Mouse (Mus musculus) lung, postnatal 0 days (tissue): Measurements from ENCODE around the gene T2. TPM values are rescaled to one million over a fixed set of nuclear protein-coding genes. Genes with fewer than 3 reads are reported as not detected.
A peak's percentile ranks its signal among the peaks of the same experiment; 100 is the strongest.

ENCODE experiments used
- ATAC-seq: fragments of 200-750 bp; cut with Nextera tagmentation; 2 replicates; pipeline ENCODE4 v1.8.0; 2017; ENCODE audit warnings: moderate library complexity
- DNase-seq: peaks from one replicate; pipeline ENCODE4 v3.0.0-alpha.2; 2016; ENCODE audit warnings: low spot score
- H3K27ac ChIP-seq: fragments of 300-500 bp; sonication (generic); 2 replicates; pipeline ENCODE4 v1.5.1; 2014; ENCODE audit warnings: antibody characterized with exemption, mild to moderate bottlenecking, low read length, mixed read lengths
- H3K27me3 ChIP-seq: fragments of 300-500 bp; sonication (generic); replicated peaks from 2 replicates; pipeline ENCODE4 v1.6.1; 2014; ENCODE audit warnings: low read length, mixed read lengths; ENCODE audit not compliant: insufficient read depth
- H3K36me3 ChIP-seq: fragments of 300-500 bp; sonication (generic); 2 replicates; pipeline ENCODE4 v1.6.1; 2014; ENCODE audit warnings: low read length, mixed read lengths; ENCODE audit not compliant: insufficient read depth
- H3K4me1 ChIP-seq: fragments of 300-500 bp; sonication (generic); 2 replicates; pipeline ENCODE4 v1.6.1; 2014; ENCODE audit warnings: antibody characterized with exemption, low read depth, low read length, mixed read lengths; ENCODE audit not compliant: insufficient read depth
- H3K4me2 ChIP-seq: fragments of 300-500 bp; sonication (generic); replicated peaks from 2 replicates; pipeline ENCODE4 v1.6.1; 2014; ENCODE audit warnings: low read depth, mild to moderate bottlenecking, low read length, moderate library complexity, mixed read lengths
- H3K4me3 ChIP-seq: fragments of 300-500 bp; sonication (generic); 2 replicates; pipeline ENCODE4 v1.5.1; 2014; ENCODE audit warnings: low read depth, low read length
- H3K9ac ChIP-seq: fragments of 300-500 bp; sonication (generic); replicated peaks from 2 replicates; pipeline ENCODE4 v1.6.1; 2014; ENCODE audit warnings: low read depth, mild to moderate bottlenecking
- H3K9me3 ChIP-seq: fragments of 300-500 bp; sonication (generic); 2 replicates; pipeline ENCODE4 v1.6.1; 2016; ENCODE audit warnings: low read length, mixed read lengths
- CTCF ChIP-seq: IDR thresholded peaks from 2 replicates; pipeline ENCODE4 v1.5.1; 2016; ENCODE audit warnings: antibody characterized with exemption, mild to moderate bottlenecking
- EP300 ChIP-seq: IDR thresholded peaks from 2 replicates; pipeline ENCODE4 v1.6.1; 2016; ENCODE audit warnings: antibody characterized with exemption, mild to moderate bottlenecking, control low read depth
- WGBS: fragments of 180-500 bp; shearing (Covaris S2); extraction: QIAGEN DNeasy Blood & Tissue Kit; methylation state at CpG from one replicate; pipeline ENCODE4 v1.1.7; 2014; 5-methylcytosine and 5-hydroxymethylcytosine counted together
- polyA plus RNA-seq: library from polyadenylated mRNA; unstranded; fragments of >200 nt; fragmentation: Nextera tagmentation; extraction: Ambion mirVana; gene quantifications from 2 replicates; pipeline ENCODE4 v1.2.1, GENCODE M21; 2015

The T2 gene
- polyA plus RNA-seq, 1 experiment from 2014 or later: 0.93 TPM

- peaks cover 60% of the 10 kb centered on the region for H3K27me3 ChIP-seq
- 0 out of 2 replicates have a peak within 1 kb of the TSS, but pooled peaks have one; percentile 11 for H3K4me2 ChIP-seq
- H3K27ac ChIP-seq: no peak within 1 kb of the TSS
- no peaks in the 10 kb centered on the region for H3K4me1 ChIP-seq
- no peak for DNase-seq
- ATAC-seq: no peak
- TF ChIP-seq EP300 (no peak), CTCF (no peak)
- H3K4me3 ChIP-seq: peak within 1 kb of the TSS; percentile 5; the same call in 1 of the 2 replicates
- 1% methylated on average over 62 of the region's 65 CpGs for WGBS
- no peaks in the 10 kb centered on the region for H3K9me3 ChIP-seq
- H3K36me3 ChIP-seq: no peaks in the 10 kb centered on the region
- no peak within 1 kb of the TSS for H3K9ac ChIP-seq
Observed at GRCm38 (mm10) chr17:8433978-8434960, 78.5 kb downstream of the T2 start, which contains the start of gene T. T (plus strand) TSS chr17:8434423.

GRCm38 (mm10) chr17:8436184-8436583 lies 80.4 kb downstream of the T2 start:
- ATAC-seq (no peak), DNase-seq (no peak)
- WGBS: 47% methylated on average over 7 of the region's 7 CpGs
- no peak overlapping the region for H3K4me3 ChIP-seq
- no peak overlapping the region for H3K27ac ChIP-seq
- no peaks in the 10 kb centered on the region for H3K9me3 ChIP-seq
- no peak overlapping the region for H3K9ac ChIP-seq
- no peaks in the 10 kb centered on the region for H3K4me1 ChIP-seq
- TF ChIP-seq EP300: no peak
- no peak for TF ChIP-seq CTCF
- peaks cover 51% of the 10 kb centered on the region for H3K27me3 ChIP-seq
- no peak overlapping the region for H3K4me2 ChIP-seq
- no peaks in the 10 kb centered on the region for H3K36me3 ChIP-seq

- H3K9me3 ChIP-seq: no peaks in the 10 kb centered on the region
- DNase-seq (no peak), ATAC-seq (no peak)
- no peak overlapping the region for H3K9ac ChIP-seq
- H3K4me3 ChIP-seq: no peak overlapping the region
- H3K4me1 ChIP-seq: no peaks in the 10 kb centered on the region
- no peaks in the 10 kb centered on the region for H3K27me3 ChIP-seq
- H3K4me2 ChIP-seq: no peak overlapping the region
- TF ChIP-seq EP300: no peak
- peak; percentile 38 for TF ChIP-seq CTCF
- 47% methylated on average over 3 of the region's 3 CpGs for WGBS
- H3K36me3 ChIP-seq: no peaks in the 10 kb centered on the region
- H3K27ac ChIP-seq: no peak overlapping the region
Observed at GRCm38 (mm10) chr17:8444062-8444461, 88.3 kb downstream of the T2 start.

GRCm38 (mm10) chr17:8447676-8448192 lies 91.9 kb downstream of the T2 start:
- no peaks in the 10 kb centered on the region for H3K4me1 ChIP-seq
- H3K4me2 ChIP-seq: no peak overlapping the region
- ATAC-seq (no peak), DNase-seq (no peak)
- 19% methylated on average over 9 of the region's 9 CpGs for WGBS
- H3K36me3 ChIP-seq: no peaks in the 10 kb centered on the region
- H3K4me3 ChIP-seq: no peak overlapping the region
- TF ChIP-seq CTCF (no peak), EP300 (no peak)
- H3K27ac ChIP-seq: no peak overlapping the region
- H3K9ac ChIP-seq: no peak overlapping the region
- H3K9me3 ChIP-seq: no peaks in the 10 kb centered on the region
- H3K27me3 ChIP-seq: no peaks in the 10 kb centered on the region

- no peak overlapping the region for H3K4me3 ChIP-seq
- H3K27me3 ChIP-seq: no peaks in the 10 kb centered on the region
- WGBS: 71% methylated on average over 3 of the region's 3 CpGs
- H3K36me3 ChIP-seq: no peaks in the 10 kb centered on the region
- DNase-seq (no peak), ATAC-seq (no peak)
- no peak overlapping the region for H3K27ac ChIP-seq
- TF ChIP-seq CTCF: no peak
- TF ChIP-seq EP300: no peak
- no peaks in the 10 kb centered on the region for H3K9me3 ChIP-seq
- H3K4me2 ChIP-seq: no peak overlapping the region
- H3K4me1 ChIP-seq: no peaks in the 10 kb centered on the region
- no peak overlapping the region for H3K9ac ChIP-seq
Observed at GRCm38 (mm10) chr17:8448324-8448723, 92.5 kb downstream of the T2 start.

- Histone ChIP-seq H3K4me2 (no peak overlapping the region), H3K4me3 (no peak overlapping the region), H3K4me1 (no peaks in the 10 kb centered on the region), H3K9ac (no peak overlapping the region), H3K9me3 (no peaks in the 10 kb centered on the region), H3K36me3 (no peaks in the 10 kb centered on the region), H3K27me3 (no peaks in the 10 kb centered on the region), H3K27ac (no peak overlapping the region)
- DNase-seq (no peak), ATAC-seq (no peak)
- WGBS: 33% methylated on average over 6 of the region's 6 CpGs
- TF ChIP-seq EP300: no peak
- TF ChIP-seq CTCF: no peak
Observed at GRCm38 (mm10) chr17:8455196-8455595, 99.4 kb downstream of the T2 start.
